Mouse (Mus musculus) liver, postnatal 0 days (tissue): ENCODE results near the gene Ost4. TPM values are rescaled to one million over a fixed set of nuclear protein-coding genes. Genes with fewer than 3 reads are reported as not detected.

Experiments
- ATAC-seq: fragments of 200-750 bp; cut with Nextera tagmentation; 2 replicates; pipeline ENCODE4 v1.8.0; 2017; ENCODE audit warnings: mild to moderate bottlenecking, moderate library complexity
- DNase-seq: peaks from one replicate; pipeline ENCODE4 v3.0.0-alpha.2; 2016
- H3K27ac ChIP-seq: fragments of 300-500 bp; sonication (generic); 2 replicates; pipeline ENCODE4 v1.5.1; 2014; ENCODE audit warnings: antibody characterized with exemption, moderate library complexity, mild to moderate bottlenecking, low read depth
- H3K27me3 ChIP-seq: fragments of 300-500 bp; sonication (generic); 2 replicates; pipeline ENCODE4 v1.6.1; 2014; ENCODE audit warnings: low read length, control low read depth, mixed read lengths; ENCODE audit not compliant: insufficient read depth
- H3K36me3 ChIP-seq: fragments of 300-500 bp; sonication (generic); replicated peaks from 2 replicates; pipeline ENCODE4 v1.6.1; 2014; ENCODE audit warnings: mild to moderate bottlenecking, control low read depth, low read length, moderate library complexity, mixed read lengths; ENCODE audit not compliant: insufficient read depth
- H3K4me1 ChIP-seq: fragments of 300-500 bp; sonication (generic); 2 replicates; pipeline ENCODE4 v1.6.1; 2014; ENCODE audit warnings: antibody characterized with exemption, mild to moderate bottlenecking, control low read depth; ENCODE audit not compliant: insufficient read depth
- H3K4me2 ChIP-seq: fragments of 300-500 bp; sonication (generic); 2 replicates; pipeline ENCODE4 v1.6.1; 2014; ENCODE audit warnings: low read depth, mild to moderate bottlenecking, low read length, moderate library complexity, mixed read lengths
- H3K4me3 ChIP-seq: fragments of 300-500 bp; sonication (generic); 2 replicates; pipeline ENCODE4 v1.5.1; 2014; ENCODE audit warnings: low read depth, low read length
- H3K9ac ChIP-seq: fragments of 300-500 bp; sonication (generic); replicated peaks from 2 replicates; pipeline ENCODE4 v1.6.1; 2014; ENCODE audit warnings: mild to moderate bottlenecking, moderate library complexity
- H3K9me3 ChIP-seq: fragments of 300-500 bp; sonication (generic); 2 replicates; pipeline ENCODE4 v1.6.1; 2016; ENCODE audit warnings: mild to moderate bottlenecking, control low read depth, low read length, mixed read lengths
- CTCF ChIP-seq: sonication (generic); IDR thresholded peaks from 2 replicates; pipeline ENCODE4 v1.5.1; 2016; ENCODE audit warnings: antibody characterized with exemption, low read depth
- EP300 ChIP-seq: IDR thresholded peaks from 2 replicates; pipeline ENCODE4 v1.6.1; 2016; ENCODE audit warnings: antibody characterized with exemption, low read depth, mild to moderate bottlenecking
- WGBS: fragments of 180-500 bp; shearing (Covaris S2); extraction: QIAGEN DNeasy Blood & Tissue Kit; methylation state at CpG from one replicate; pipeline ENCODE4 v1.1.7; 2014; ENCODE audit not compliant: insufficient replicate concordance; 5-methylcytosine and 5-hydroxymethylcytosine counted together
- polyA plus RNA-seq: library from polyadenylated mRNA; unstranded; fragments of >200 nt; fragmentation: Nextera tagmentation; extraction: Ambion mirVana; gene quantifications from 2 replicates; pipeline ENCODE4 v1.2.1, GENCODE M21; 2015

The Ost4 gene
- polyA plus RNA-seq, 1 experiment from 2014 or later, result 277 TPM

DNA sequence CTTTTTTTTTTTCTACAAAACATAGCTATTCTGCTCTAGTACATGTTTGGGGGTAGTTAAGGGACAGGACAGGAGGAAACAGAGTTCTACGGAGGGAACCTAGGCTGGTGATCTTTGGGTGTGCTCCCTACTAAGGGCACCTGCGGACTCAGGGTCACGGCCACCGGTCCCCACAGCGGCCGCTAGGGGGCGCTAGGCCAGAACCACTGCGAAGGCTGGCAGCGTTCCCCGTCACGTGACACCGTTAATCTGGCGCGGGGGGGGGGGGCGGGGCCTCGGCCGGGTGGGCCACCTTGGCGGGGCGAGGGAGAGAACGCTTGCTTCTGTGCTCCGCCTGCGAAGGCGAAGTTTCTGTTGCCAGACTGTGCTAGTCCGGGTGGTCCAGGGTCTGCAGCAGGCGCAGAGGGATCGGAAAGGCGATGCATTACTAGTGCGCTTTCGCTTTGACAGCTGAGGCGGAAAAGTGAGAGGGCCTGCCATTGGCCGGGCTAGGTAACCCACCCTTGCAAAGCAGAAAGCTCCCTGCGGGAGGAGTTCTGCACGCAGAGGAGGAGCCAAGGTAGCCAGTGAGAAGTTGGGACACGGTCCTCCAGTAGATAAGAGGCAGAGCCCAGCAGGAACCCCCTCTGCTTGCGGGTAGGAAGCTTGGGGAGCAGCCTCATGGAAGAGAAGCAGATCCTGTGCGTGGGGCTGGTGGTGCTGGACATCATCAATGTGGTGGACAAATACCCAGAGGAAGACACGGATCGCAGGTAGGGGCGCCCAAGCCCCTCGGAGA is 13.9 kb upstream of the Ost4 start, which contains the start of gene Khk:
Gene Khk (plus strand): TSS at position 176 of the 778 bp plus-strand sequence.
- Histone ChIP-seq H3K36me3 (peaks cover 12% of the 10 kb centered on the region), H3K9me3 (no peaks in the 10 kb centered on the region), H3K27ac (peak within 1 kb of the TSS; percentile 88), H3K4me1 (peaks cover 41% of the 10 kb centered on the region), H3K9ac (peak within 1 kb of the TSS; percentile 74), H3K4me2 (peak within 1 kb of the TSS; percentile 92), H3K27me3 (no peaks in the 10 kb centered on the region), H3K4me3 (peak within 1 kb of the TSS; percentile 69)
- TF ChIP-seq CTCF, result peak; percentile 94
- peak; percentile 47 for TF ChIP-seq EP300
- peak; percentile 92 for ATAC-seq
- WGBS, result under 1% methylated on average over 39 of the region's 40 CpGs
- peak; percentile 96 for DNase-seq

GRCm38 (mm10) chr5:30920621-30921020 is 13.0 kb upstream of the Ost4 start:
- no peak for TF ChIP-seq CTCF
- no peak for TF ChIP-seq EP300
- Histone ChIP-seq H3K27me3 (no peaks in the 10 kb centered on the region), H3K4me1 (peaks cover 41% of the 10 kb centered on the region), H3K9me3 (no peaks in the 10 kb centered on the region), H3K36me3 (peaks cover 11% of the 10 kb centered on the region), H3K27ac (peak overlapping the region; percentile 88; the same call in 1 of the 2 replicates), H3K4me2 (peak overlapping the region; percentile 92), H3K4me3 (0 out of 2 replicates have a peak overlapping the region, but pooled peaks have one; percentile 69), H3K9ac (no peak overlapping the region)
- no peak for DNase-seq
- WGBS, result 69% methylated on average over 19 of the region's 19 CpGs
- ATAC-seq, result no peak

DNA sequence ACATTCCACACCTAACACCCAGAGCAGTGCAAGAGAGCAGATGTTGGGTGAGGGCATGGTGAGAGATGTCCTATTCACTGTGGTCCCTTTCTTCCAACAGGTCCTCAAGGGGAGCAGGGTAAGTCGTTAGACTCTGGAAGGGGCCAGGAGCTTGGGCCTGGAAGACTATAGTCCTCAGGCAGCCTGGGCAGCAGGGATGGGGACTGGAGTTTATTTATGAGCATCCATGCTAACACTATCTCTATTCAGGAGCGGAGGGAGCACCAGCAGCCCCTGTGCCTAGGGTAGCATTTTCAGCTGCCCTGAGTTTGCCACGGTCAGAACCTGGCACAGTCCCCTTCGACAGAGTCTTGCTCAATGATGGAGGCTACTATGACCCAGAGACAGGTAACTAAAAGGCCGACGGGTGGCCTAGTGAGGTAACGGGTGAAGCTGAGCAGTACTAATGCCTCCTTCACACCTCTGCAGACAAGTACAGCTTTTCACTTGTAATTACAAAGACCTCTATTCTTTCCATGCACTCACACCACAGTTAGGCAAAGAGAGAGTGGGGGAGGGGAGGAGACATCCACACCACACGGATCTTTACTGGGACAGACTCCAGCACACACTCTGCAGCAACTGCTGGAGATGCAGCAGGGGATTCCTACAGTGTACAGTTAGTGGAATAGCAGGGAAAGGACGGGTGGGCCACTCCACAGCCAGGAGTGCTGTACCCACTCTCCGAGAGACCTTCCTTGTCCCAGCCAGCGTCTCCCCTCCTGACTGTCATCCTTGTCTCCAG is 12.4 kb upstream of the Ost4 start:
- WGBS, result 71% methylated on average over 11 of the region's 11 CpGs
- no peak overlapping the region for H3K9ac ChIP-seq
- peaks cover 11% of the 10 kb centered on the region for H3K36me3 ChIP-seq
- H3K9me3 ChIP-seq, result no peaks in the 10 kb centered on the region
- peak overlapping the region; percentile 92; the same call in 1 of the 2 replicates for H3K4me2 ChIP-seq
- no peak overlapping the region for H3K4me3 ChIP-seq
- peak overlapping the region; percentile 88; the same call in 1 of the 2 replicates for H3K27ac ChIP-seq
- no peaks in the 10 kb centered on the region for H3K27me3 ChIP-seq
- no peak for ATAC-seq
- DNase-seq, result no peak
- H3K4me1 ChIP-seq, result peaks cover 47% of the 10 kb centered on the region
- TF ChIP-seq EP300 (no peak), CTCF (no peak)

GRCm38 (mm10) chr5:30918691-30919090 is 11.1 kb upstream of the Ost4 start:
- no peak overlapping the region for H3K27ac ChIP-seq
- no peaks in the 10 kb centered on the region for H3K27me3 ChIP-seq
- H3K36me3 ChIP-seq, result peaks cover 11% of the 10 kb centered on the region
- ATAC-seq (no peak), DNase-seq (no peak)
- H3K4me3 ChIP-seq, result no peak overlapping the region
- H3K9ac ChIP-seq, result no peak overlapping the region
- H3K4me2 ChIP-seq, result no peak overlapping the region
- H3K4me1 ChIP-seq, result peaks cover 60% of the 10 kb centered on the region
- H3K9me3 ChIP-seq, result no peaks in the 10 kb centered on the region
- TF ChIP-seq CTCF, result no peak
- no peak for TF ChIP-seq EP300
- WGBS, result 78% methylated on average over 8 of the region's 8 CpGs

- H3K27ac ChIP-seq, result no peak overlapping the region
- no peak overlapping the region for H3K4me3 ChIP-seq
- peaks cover 60% of the 10 kb centered on the region for H3K4me1 ChIP-seq
- no peak for DNase-seq
- no peaks in the 10 kb centered on the region for H3K27me3 ChIP-seq
- H3K4me2 ChIP-seq, result no peak overlapping the region
- WGBS, result 85% methylated on average over 31 of the region's 31 CpGs
- TF ChIP-seq CTCF (no peak), EP300 (no peak)
- peaks cover 11% of the 10 kb centered on the region for H3K36me3 ChIP-seq
- no peaks in the 10 kb centered on the region for H3K9me3 ChIP-seq
- no peak for ATAC-seq
- H3K9ac ChIP-seq, result no peak overlapping the region
Observed at GRCm38 (mm10) chr5:30917891-30918670, 10.5 kb upstream of the Ost4 start.

GRCm38 (mm10) chr5:30917348-30917747 is 9.8 kb upstream of the Ost4 start:
- no peak overlapping the region for H3K4me3 ChIP-seq
- no peaks in the 10 kb centered on the region for H3K27me3 ChIP-seq
- H3K9ac ChIP-seq, result no peak overlapping the region
- no peak overlapping the region for H3K4me2 ChIP-seq
- no peak for ATAC-seq
- H3K27ac ChIP-seq, result peak overlapping the region; percentile 68
- no peak for DNase-seq
- peaks cover 61% of the 10 kb centered on the region for H3K4me1 ChIP-seq
- no peaks in the 10 kb centered on the region for H3K9me3 ChIP-seq
- TF ChIP-seq CTCF, result no peak
- TF ChIP-seq EP300, result no peak
- H3K36me3 ChIP-seq, result peaks cover 11% of the 10 kb centered on the region
- WGBS, result 82% methylated on average over 11 of the region's 11 CpGs
